Mouse (Mus musculus): Measurements from ENCODE around the gene Gpc6. TPM values are rescaled to one million over a fixed set of nuclear protein-coding genes. Genes with fewer than 3 reads are reported as not detected.

Gpc6 gene
- polyA plus RNA-seq, 1 experiment: 61.9 TPM

- TF ChIP-seq POLR2A (IDR thresholded peaks at IDR 0.05; ENCODE audit: low read depth, low read length): no peak
Measured at GRCm38 (mm10) chr14:117574216-117574615, 649.1 kb downstream of the Gpc6 start.

GRCm38 (mm10) chr14:117581740-117582139, 656.6 kb downstream of the Gpc6 start:
- H3K27ac ChIP-seq (ENCODE audit: insufficient read depth, low read length): no peak overlapping the region
- TF ChIP-seq CTCF (IDR thresholded peaks at IDR 0.05; ENCODE audit: borderline replicate concordance, insufficient read depth, low read length) (no peak), POLR2A (IDR thresholded peaks at IDR 0.05; ENCODE audit: low read depth, low read length) (no peak)
- peaks cover 2% of the 10 kb centered on the region; the same call in 1 of the 2 replicates for H3K4me1 ChIP-seq (ENCODE audit: control insufficient read depth, insufficient read depth, low read length)
- no peak overlapping the region for H3K4me3 ChIP-seq (ENCODE audit: insufficient read depth, low read length)

More at GRCm38 (mm10) chr14:117574216-117574615, 649.1 kb downstream of the Gpc6 start:
- Histone ChIP-seq H3K4me3 (ENCODE audit: insufficient read depth, low read length) (no peak overlapping the region), H3K27ac (ENCODE audit: insufficient read depth, low read length) (no peak overlapping the region), H3K4me1 (ENCODE audit: control insufficient read depth, insufficient read depth, low read length) (no peaks in the 10 kb centered on the region)

GRCm38 (mm10) chr14:117599758-117600157, 674.6 kb downstream of the Gpc6 start:
- TF ChIP-seq POLR2A (IDR thresholded peaks at IDR 0.05; ENCODE audit: low read depth, low read length) (no peak), CTCF (IDR thresholded peaks at IDR 0.05; ENCODE audit: borderline replicate concordance, insufficient read depth, low read length) (no peak)
- Histone ChIP-seq H3K4me1 (ENCODE audit: control insufficient read depth, insufficient read depth, low read length) (no peaks in the 10 kb centered on the region), H3K27ac (ENCODE audit: insufficient read depth, low read length) (no peak overlapping the region), H3K4me3 (ENCODE audit: insufficient read depth, low read length) (no peak overlapping the region)

- no peak overlapping the region for H3K4me3 ChIP-seq (ENCODE audit: insufficient read depth, low read length)
- no peaks in the 10 kb centered on the region for H3K4me1 ChIP-seq (ENCODE audit: control insufficient read depth, insufficient read depth, low read length)
- H3K27ac ChIP-seq (ENCODE audit: insufficient read depth, low read length): no peak overlapping the region
- TF ChIP-seq POLR2A (IDR thresholded peaks at IDR 0.05; ENCODE audit: low read depth, low read length) (no peak), CTCF (IDR thresholded peaks at IDR 0.05; ENCODE audit: borderline replicate concordance, insufficient read depth, low read length) (no peak)
Measured at GRCm38 (mm10) chr14:117603837-117604236, 678.7 kb downstream of the Gpc6 start.

- no peak overlapping the region for H3K27ac ChIP-seq (ENCODE audit: insufficient read depth, low read length)
- no peaks in the 10 kb centered on the region for H3K4me1 ChIP-seq (ENCODE audit: control insufficient read depth, insufficient read depth, low read length)
- H3K4me3 ChIP-seq (ENCODE audit: insufficient read depth, low read length): no peak overlapping the region
- TF ChIP-seq CTCF (IDR thresholded peaks at IDR 0.05; ENCODE audit: borderline replicate concordance, insufficient read depth, low read length) (no peak), POLR2A (IDR thresholded peaks at IDR 0.05; ENCODE audit: low read depth, low read length) (no peak)
Measured at GRCm38 (mm10) chr14:117605750-117606149, 680.6 kb downstream of the Gpc6 start.

DNA sequence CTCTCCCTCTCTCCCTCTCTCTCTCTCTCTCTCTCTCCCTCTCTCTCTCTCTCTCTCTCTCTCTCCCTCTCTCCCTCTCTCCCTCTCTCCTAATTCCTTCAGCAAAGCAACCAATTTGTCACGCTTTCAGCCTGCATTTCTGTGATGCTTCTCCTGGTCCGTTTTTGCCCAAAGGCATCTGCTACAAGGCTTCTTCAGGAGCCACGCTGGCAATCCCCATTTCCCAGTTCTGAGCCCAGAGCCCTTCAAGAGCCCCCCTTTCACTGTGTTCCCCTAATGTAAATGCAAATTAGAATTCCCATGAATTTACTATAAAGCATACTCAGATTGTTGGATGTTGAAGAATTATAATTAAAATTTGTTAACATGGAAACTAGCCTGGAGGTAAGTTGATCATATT, 686.0 kb downstream of the Gpc6 start:
- Histone ChIP-seq H3K4me1 (ENCODE audit: control insufficient read depth, insufficient read depth, low read length) (no peaks in the 10 kb centered on the region), H3K4me3 (ENCODE audit: insufficient read depth, low read length) (no peak overlapping the region), H3K27ac (ENCODE audit: insufficient read depth, low read length) (no peak overlapping the region)
- no peak for TF ChIP-seq POLR2A (IDR thresholded peaks at IDR 0.05; ENCODE audit: low read depth, low read length)

- Histone ChIP-seq H3K4me3 (ENCODE audit: insufficient read depth, low read length) (no peak overlapping the region), H3K4me1 (ENCODE audit: control insufficient read depth, insufficient read depth, low read length) (no peaks in the 10 kb centered on the region), H3K27ac (ENCODE audit: insufficient read depth, low read length) (no peak overlapping the region)
- TF ChIP-seq POLR2A (IDR thresholded peaks at IDR 0.05; ENCODE audit: low read depth, low read length): no peak
- TF ChIP-seq CTCF (IDR thresholded peaks at IDR 0.05; ENCODE audit: borderline replicate concordance, insufficient read depth, low read length): no peak
Measured at GRCm38 (mm10) chr14:117625100-117625710, 700.1 kb downstream of the Gpc6 start.

DNA sequence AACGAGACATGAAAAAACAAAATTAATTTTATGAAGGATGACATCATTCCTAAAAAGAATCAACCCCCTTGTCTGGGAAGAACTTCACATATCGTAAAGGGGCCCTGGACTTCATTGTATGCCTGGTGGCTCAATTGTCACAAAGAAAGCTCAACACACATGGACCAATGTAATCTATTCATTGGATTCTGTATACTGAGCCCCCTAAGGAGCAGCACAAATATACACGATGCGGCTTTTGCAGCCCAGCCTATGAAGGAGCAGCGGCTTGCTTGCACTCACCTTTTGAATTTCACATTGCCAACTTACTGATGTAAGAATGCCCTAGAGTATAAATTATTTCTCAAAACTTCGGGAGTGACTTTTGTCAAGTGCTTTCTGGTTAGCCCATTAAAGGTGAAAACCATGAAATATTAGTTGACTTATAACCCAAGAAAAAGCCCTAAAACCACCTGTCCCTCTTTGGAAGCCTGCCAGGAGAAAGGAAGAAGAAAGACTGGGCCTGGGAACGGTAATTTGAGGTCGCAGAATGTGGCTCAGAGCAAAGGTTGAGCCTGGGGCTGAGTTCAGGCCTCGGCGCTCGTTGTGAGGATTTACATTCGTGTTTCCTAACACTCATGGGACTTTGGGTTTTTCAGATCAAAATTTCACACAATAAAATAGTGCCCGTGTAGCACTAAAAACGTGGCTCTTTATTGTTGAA, 709.3 kb downstream of the Gpc6 start:
- peaks cover 2% of the 10 kb centered on the region for H3K4me1 ChIP-seq (ENCODE audit: control insufficient read depth, insufficient read depth, low read length)
- no peak overlapping the region for H3K4me3 ChIP-seq (ENCODE audit: insufficient read depth, low read length)
- TF ChIP-seq POLR2A (IDR thresholded peaks at IDR 0.05; ENCODE audit: low read depth, low read length) (no peak), CTCF (IDR thresholded peaks at IDR 0.05; ENCODE audit: borderline replicate concordance, insufficient read depth, low read length) (no peak)
- H3K27ac ChIP-seq (ENCODE audit: insufficient read depth, low read length): no peak overlapping the region

GRCm38 (mm10) chr14:117641853-117642252, 716.7 kb downstream of the Gpc6 start:
- Histone ChIP-seq H3K27ac (ENCODE audit: insufficient read depth, low read length) (no peak overlapping the region), H3K4me3 (ENCODE audit: insufficient read depth, low read length) (no peak overlapping the region), H3K4me1 (ENCODE audit: control insufficient read depth, insufficient read depth, low read length) (peaks cover 5% of the 10 kb centered on the region)
- TF ChIP-seq POLR2A (IDR thresholded peaks at IDR 0.05; ENCODE audit: low read depth, low read length) (no peak), CTCF (IDR thresholded peaks at IDR 0.05; ENCODE audit: borderline replicate concordance, insufficient read depth, low read length) (no peak)

DNA sequence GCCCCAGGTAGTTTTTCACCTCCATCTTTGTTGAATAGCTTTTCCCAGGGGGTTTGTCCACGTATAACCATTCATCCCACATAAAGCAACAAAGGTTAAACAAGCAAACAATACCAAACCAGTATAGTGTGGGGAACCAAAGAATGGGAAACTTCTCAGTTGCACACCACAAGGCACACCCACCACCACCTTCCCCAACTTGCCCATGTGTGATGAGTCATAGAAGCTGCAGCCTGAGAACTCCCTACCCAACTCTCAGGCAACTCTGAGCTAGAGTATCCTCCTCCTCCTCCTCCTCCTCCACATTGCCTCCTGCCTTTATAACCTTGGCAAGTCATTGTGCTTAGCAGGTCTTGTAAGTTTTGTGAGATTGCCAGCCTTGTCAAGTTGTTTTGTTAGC, 718.0 kb downstream of the Gpc6 start:
- H3K4me3 ChIP-seq (ENCODE audit: insufficient read depth, low read length): no peak overlapping the region
- no peak overlapping the region for H3K27ac ChIP-seq (ENCODE audit: insufficient read depth, low read length)
- TF ChIP-seq CTCF (IDR thresholded peaks at IDR 0.05; ENCODE audit: borderline replicate concordance, insufficient read depth, low read length) (no peak), POLR2A (IDR thresholded peaks at IDR 0.05; ENCODE audit: low read depth, low read length) (no peak)
- H3K4me1 ChIP-seq (ENCODE audit: control insufficient read depth, insufficient read depth, low read length): peaks cover 5% of the 10 kb centered on the region
